Mouse (Mus musculus): ENCODE measurements at regions not wholly inside any gene's neighbourhood (a gene's known extent, or its start where the extent isn't known, plus 50 kb on each side); places are given as distances from the start of the nearest gene placed in this dataset.

DNA sequence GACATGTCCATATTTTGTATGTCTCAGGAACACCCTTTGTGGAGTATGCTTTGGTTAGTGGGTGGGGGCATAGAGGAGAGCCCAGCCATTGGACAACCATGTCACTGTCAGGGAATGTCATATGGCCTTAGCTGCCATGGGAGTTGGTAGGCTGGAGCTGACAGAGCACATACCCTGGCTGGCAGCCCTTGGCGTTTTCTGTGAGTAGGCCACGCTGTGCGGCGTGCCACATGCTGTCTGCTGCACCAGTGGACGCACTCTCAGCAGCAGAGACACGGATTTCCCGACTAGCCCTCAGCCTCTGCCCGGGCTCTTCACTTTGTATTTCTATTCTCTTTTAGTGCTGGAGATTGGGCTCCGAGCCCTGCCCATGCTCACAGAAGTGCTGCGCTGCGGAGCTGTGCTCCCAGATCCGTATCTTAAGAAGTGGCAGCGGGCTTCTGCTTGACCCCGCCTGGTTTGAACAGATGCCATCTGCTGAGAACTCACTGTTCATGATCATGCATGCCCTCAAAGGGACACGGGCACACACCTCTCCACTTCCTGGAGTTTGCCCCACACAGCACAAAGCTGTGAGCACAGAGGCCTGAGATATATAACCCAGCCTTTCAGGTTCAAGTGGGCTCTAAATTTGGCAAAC is 160.1 kb downstream of the Sall1 start:
- TF ChIP-seq EP300 (optimal IDR thresholded peaks at IDR 0.05) (no peak), CTCF (IDR thresholded peaks at IDR 0.05; ENCODE audit: low read depth) (no peak)
- Histone ChIP-seq H3K9me3 (ENCODE audit: control insufficient read depth, low read length) (no peaks in the 10 kb centered on the region), H3K9ac (ENCODE audit: low read length) (no peak overlapping the region), H3K4me1 (replicated peaks; ENCODE audit: control insufficient read depth, insufficient read depth) (no peaks in the 10 kb centered on the region), H3K36me3 (ENCODE audit: control insufficient read depth, insufficient read depth, low read length) (no peaks in the 10 kb centered on the region), H3K4me2 (replicated peaks; ENCODE audit: low read depth) (no peak overlapping the region), H3K27ac (replicated peaks) (no peak overlapping the region), H3K4me3 (ENCODE audit: low read depth, low read length) (no peak overlapping the region), H3K27me3 (ENCODE audit: control insufficient read depth, insufficient read depth, low read length) (no peaks in the 10 kb centered on the region)
- DNase-seq (ENCODE audit: low spot score) (no peak), ATAC-seq (ENCODE audit: low FRiP score, low TSS enrichment) (no peak)
- 87% methylated on average over 15 of the region's 15 CpGs for WGBS

DNA sequence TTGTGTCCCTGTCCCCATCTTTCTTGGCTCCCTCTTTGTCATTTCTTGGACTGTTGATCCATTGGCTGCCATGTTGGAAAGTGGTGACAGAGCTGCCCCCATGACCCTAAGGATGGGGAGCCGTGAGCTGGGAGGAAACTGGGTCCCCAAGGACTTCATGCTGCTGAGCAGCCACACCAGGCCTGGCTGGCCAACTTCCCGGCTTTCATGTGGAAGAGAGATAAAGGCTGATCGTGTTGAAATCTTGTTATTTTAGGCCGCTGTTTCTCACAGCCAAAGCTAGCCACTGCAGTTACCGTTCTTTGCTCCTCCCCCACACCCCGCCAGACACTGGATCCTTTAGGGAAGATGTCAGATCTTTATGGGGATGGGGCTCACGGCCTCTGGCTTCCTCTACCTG is 164.1 kb downstream of the Sall1 start:
- WGBS = 66% methylated on average over 7 of the region's 7 CpGs
- Histone ChIP-seq H3K27ac (replicated peaks) (no peak overlapping the region), H3K27me3 (ENCODE audit: control insufficient read depth, insufficient read depth, low read length) (no peaks in the 10 kb centered on the region), H3K4me3 (ENCODE audit: low read depth, low read length) (no peak overlapping the region), H3K4me1 (replicated peaks; ENCODE audit: control insufficient read depth, insufficient read depth) (no peaks in the 10 kb centered on the region), H3K9ac (ENCODE audit: low read length) (no peak overlapping the region), H3K4me2 (replicated peaks; ENCODE audit: low read depth) (no peak overlapping the region), H3K9me3 (ENCODE audit: control insufficient read depth, low read length) (no peaks in the 10 kb centered on the region), H3K36me3 (ENCODE audit: control insufficient read depth, insufficient read depth, low read length) (no peaks in the 10 kb centered on the region)
- DNase-seq (ENCODE audit: low spot score) = no peak
- ATAC-seq (ENCODE audit: low FRiP score, low TSS enrichment) = no peak
- TF ChIP-seq CTCF (IDR thresholded peaks at IDR 0.05; ENCODE audit: low read depth) (no peak), EP300 (optimal IDR thresholded peaks at IDR 0.05) (no peak)

DNA sequence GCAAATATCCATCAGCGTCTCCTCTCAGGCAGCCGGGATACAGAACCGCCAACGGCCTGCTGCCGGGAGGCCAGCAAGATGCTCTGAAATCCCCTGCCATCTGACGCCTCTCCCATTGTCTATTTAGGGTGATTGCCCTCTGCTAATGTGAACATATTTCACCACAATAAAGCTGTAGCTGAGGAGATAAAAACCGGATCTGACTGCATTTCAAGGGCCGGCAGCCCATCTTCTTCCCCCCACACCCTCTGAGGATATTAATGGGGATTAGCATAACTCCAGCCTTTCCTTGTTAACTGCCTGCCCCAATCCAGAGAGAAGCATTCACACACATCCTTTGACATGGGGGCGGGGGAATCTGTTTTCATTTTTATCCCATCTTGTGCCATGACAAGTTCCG is 166.0 kb downstream of the Sall1 start:
- WGBS = 68% methylated on average over 10 of the region's 10 CpGs

DNA sequence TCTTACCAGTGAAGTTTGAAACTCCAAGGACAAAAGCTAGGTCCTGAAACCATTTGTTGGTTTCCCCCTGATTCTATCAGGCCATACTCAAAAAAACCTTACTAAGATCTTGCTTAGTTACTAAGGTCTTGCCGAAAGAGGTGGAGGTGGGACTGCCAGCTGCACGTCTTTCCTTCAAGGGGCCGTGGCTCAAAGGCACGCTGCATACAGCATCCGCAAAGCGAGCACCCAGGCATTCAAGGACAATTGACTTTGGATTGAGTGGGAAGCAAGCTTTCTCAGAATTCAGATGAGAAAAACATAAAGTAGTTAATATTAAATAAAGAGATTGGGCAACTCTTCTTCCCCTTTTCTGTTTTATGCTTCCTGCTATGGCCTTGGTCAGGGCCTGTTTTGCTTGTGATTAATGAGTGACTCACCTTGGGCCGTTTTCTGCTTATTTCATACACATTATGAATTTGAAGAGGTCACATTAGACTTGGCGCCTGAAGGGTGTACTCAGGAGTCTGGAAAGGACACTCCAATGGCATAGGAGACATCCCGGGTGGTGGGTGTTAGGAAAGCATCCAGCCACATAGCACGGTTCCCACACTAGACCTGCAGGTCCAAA is 166.1 kb downstream of the Cyld start:
- Histone ChIP-seq H3K4me1 (replicated peaks; ENCODE audit: control insufficient read depth, insufficient read depth) (no peaks in the 10 kb centered on the region), H3K4me3 (ENCODE audit: low read depth, low read length) (no peak overlapping the region), H3K9me3 (ENCODE audit: control insufficient read depth, low read length) (no peaks in the 10 kb centered on the region), H3K4me2 (replicated peaks; ENCODE audit: low read depth) (no peak overlapping the region), H3K27me3 (ENCODE audit: control insufficient read depth, insufficient read depth, low read length) (no peaks in the 10 kb centered on the region), H3K36me3 (ENCODE audit: control insufficient read depth, insufficient read depth, low read length) (no peaks in the 10 kb centered on the region), H3K27ac (replicated peaks) (no peak overlapping the region), H3K9ac (ENCODE audit: low read length) (no peak overlapping the region)
- 81% methylated on average over 10 of the region's 10 CpGs for WGBS
- TF ChIP-seq CTCF (IDR thresholded peaks at IDR 0.05; ENCODE audit: low read depth) = no peak
- no peak for TF ChIP-seq EP300 (optimal IDR thresholded peaks at IDR 0.05)
- DNase-seq (ENCODE audit: low spot score) (no peak), ATAC-seq (ENCODE audit: low FRiP score, low TSS enrichment) (no peak)

More for the DNA sequence above, 166.0 kb downstream of the Sall1 start:
- no peak overlapping the region for H3K4me3 ChIP-seq (ENCODE audit: low read depth, low read length)
- ATAC-seq (ENCODE audit: low FRiP score, low TSS enrichment) (no peak), DNase-seq (ENCODE audit: low spot score) (no peak)
- no peak overlapping the region for H3K9ac ChIP-seq (ENCODE audit: low read length)
- H3K27me3 ChIP-seq (ENCODE audit: control insufficient read depth, insufficient read depth, low read length) = no peaks in the 10 kb centered on the region
- H3K9me3 ChIP-seq (ENCODE audit: control insufficient read depth, low read length) = no peaks in the 10 kb centered on the region
- H3K4me1 ChIP-seq (replicated peaks; ENCODE audit: control insufficient read depth, insufficient read depth) = no peaks in the 10 kb centered on the region
- no peak for TF ChIP-seq CTCF (IDR thresholded peaks at IDR 0.05; ENCODE audit: low read depth)
- TF ChIP-seq EP300 (optimal IDR thresholded peaks at IDR 0.05) = no peak
- H3K27ac ChIP-seq (replicated peaks) = no peak overlapping the region
- no peak overlapping the region for H3K4me2 ChIP-seq (replicated peaks; ENCODE audit: low read depth)
- H3K36me3 ChIP-seq (ENCODE audit: control insufficient read depth, insufficient read depth, low read length) = no peaks in the 10 kb centered on the region

DNA sequence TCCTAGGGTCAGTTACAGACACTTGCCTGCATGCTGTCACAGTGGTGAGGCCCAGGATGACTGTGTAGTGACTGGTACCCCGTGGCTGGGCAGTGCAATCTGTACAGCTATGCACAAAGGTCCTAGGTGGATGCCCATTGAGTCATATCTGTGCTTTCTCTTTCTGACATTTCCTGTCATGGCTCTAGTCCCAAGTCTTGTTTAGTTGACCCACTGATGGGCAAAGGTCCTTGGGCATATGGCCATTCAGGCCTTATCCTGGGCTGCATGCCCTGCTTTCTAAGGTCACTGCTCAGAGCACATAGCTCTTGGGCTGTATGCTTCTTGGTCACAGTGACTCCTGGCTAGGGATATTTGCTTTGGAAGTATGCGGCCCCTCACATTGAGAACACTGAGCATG is 160.4 kb downstream of the Cyld start:
- Histone ChIP-seq H3K4me1 (replicated peaks; ENCODE audit: control insufficient read depth, insufficient read depth) (no peaks in the 10 kb centered on the region), H3K36me3 (ENCODE audit: control insufficient read depth, insufficient read depth, low read length) (no peaks in the 10 kb centered on the region), H3K27ac (replicated peaks) (no peak overlapping the region), H3K4me2 (replicated peaks; ENCODE audit: low read depth) (no peak overlapping the region), H3K9me3 (ENCODE audit: control insufficient read depth, low read length) (no peaks in the 10 kb centered on the region), H3K4me3 (ENCODE audit: low read depth, low read length) (no peak overlapping the region), H3K27me3 (ENCODE audit: control insufficient read depth, insufficient read depth, low read length) (no peaks in the 10 kb centered on the region), H3K9ac (ENCODE audit: low read length) (no peak overlapping the region)
- 57% methylated on average over 2 of the region's 2 CpGs for WGBS
- TF ChIP-seq CTCF (IDR thresholded peaks at IDR 0.05; ENCODE audit: low read depth) = no peak
- TF ChIP-seq EP300 (optimal IDR thresholded peaks at IDR 0.05) = no peak
- DNase-seq (ENCODE audit: low spot score) (no peak), ATAC-seq (ENCODE audit: low FRiP score, low TSS enrichment) (no peak)

GRCm38 (mm10) chr8:88853200-88853599 is 156.4 kb downstream of the Cyld start:
- TF ChIP-seq EP300 (optimal IDR thresholded peaks at IDR 0.05) (no peak), CTCF (IDR thresholded peaks at IDR 0.05; ENCODE audit: low read depth) (no peak)
- WGBS = 85% methylated on average over 8 of the region's 8 CpGs
- no peaks in the 10 kb centered on the region for H3K4me1 ChIP-seq (replicated peaks; ENCODE audit: control insufficient read depth, insufficient read depth)
- H3K27me3 ChIP-seq (ENCODE audit: control insufficient read depth, insufficient read depth, low read length) = no peaks in the 10 kb centered on the region
- no peak overlapping the region for H3K4me2 ChIP-seq (replicated peaks; ENCODE audit: low read depth)
- H3K9me3 ChIP-seq (ENCODE audit: control insufficient read depth, low read length) = no peaks in the 10 kb centered on the region
- ATAC-seq (ENCODE audit: low FRiP score, low TSS enrichment) (peak; percentile 85), DNase-seq (ENCODE audit: low spot score) (no peak)
- no peaks in the 10 kb centered on the region for H3K36me3 ChIP-seq (ENCODE audit: control insufficient read depth, insufficient read depth, low read length)
- H3K4me3 ChIP-seq (ENCODE audit: low read depth, low read length) = no peak overlapping the region
- H3K27ac ChIP-seq (replicated peaks) = no peak overlapping the region
- H3K9ac ChIP-seq (ENCODE audit: low read length) = no peak overlapping the region

Data from stomach, postnatal 0 days (tissue).